Mouse (Mus musculus): ENCODE data around the gene Dars.

DNA sequence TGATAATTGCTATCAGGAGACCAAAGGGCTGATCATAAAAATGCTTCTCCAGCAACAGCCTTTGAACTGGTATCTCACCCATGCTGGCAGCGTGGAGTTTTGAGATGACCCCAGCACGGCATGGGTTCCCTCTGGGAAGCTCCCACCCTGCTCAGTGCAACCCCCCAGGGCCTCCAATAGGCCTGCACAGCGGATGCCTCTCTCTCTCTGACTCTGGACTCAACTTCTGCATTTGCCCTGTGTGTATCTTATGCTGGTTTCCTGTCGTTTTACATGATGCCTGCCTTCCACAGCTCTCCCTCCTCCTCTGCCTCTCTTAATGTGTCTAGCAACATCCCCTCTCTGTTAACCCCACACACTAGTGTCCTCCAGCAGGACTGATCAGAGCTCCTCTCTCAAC is 102.5 kb downstream of the Dars start:
- TF ChIP-seq CTCF (IDR thresholded peaks at IDR 0.05; ENCODE audit: low read depth, low read length) (no peak), POLR2A (IDR thresholded peaks at IDR 0.05; ENCODE audit: borderline replicate concordance, low read depth, low read length) (no peak)
